Mouse (Mus musculus): ENCODE measurements around the gene Fhit. TPM values are rescaled to one million over a fixed set of nuclear protein-coding genes. Genes with fewer than 3 reads are reported as not detected.

The Fhit gene
- polyA plus RNA-seq, 1 experiment from 2014 or later, result 6.9 TPM

- Histone ChIP-seq H3K4me1 (ENCODE audit: control insufficient read depth, insufficient read depth, low read length) (no peaks in the 10 kb centered on the region), H3K9me3 (ENCODE audit: control insufficient read depth, low read length) (no peaks in the 10 kb centered on the region), H3K4me3 (ENCODE audit: low read depth, low read length) (no peak overlapping the region), H3K9ac (replicated peaks; ENCODE audit: low read depth, low read length) (no peak overlapping the region), H3K27ac (ENCODE audit: low read depth, low read length) (no peak overlapping the region), H3K36me3 (ENCODE audit: control insufficient read depth, insufficient read depth, low read length) (no peaks in the 10 kb centered on the region), H3K4me2 (ENCODE audit: low read depth, low read length) (no peak overlapping the region), H3K27me3 (ENCODE audit: control insufficient read depth, insufficient read depth, low read length) (no peaks in the 10 kb centered on the region)
- 93% methylated on average over 2 of the region's 2 CpGs for WGBS
- no peak for ATAC-seq (ENCODE audit: low read depth)
These were observed 530.9 kb downstream of the Fhit start for GRCm38 (mm10) chr14:10630831-10631360.

DNA sequence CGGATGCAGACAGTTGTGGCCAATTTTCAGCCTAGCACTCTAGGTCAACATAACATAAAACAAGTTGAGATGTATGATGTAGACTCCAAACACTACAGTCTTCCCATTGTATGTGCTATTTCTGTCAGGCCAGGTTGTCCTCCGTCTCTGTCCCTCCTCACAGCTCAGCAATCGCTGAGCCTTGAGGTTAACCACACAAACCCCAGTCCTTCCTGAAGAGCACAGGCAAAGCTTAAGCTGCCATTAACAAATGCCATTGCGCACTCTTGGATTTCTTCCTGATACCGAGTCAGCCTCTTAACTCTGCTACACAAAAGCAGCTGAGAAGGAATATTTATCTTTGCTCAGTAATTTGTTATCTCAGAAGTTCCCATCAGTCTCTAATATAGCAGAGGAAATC lies 568.4 kb downstream of the Fhit start:
- H3K9me3 ChIP-seq (ENCODE audit: control insufficient read depth, low read length), result no peaks in the 10 kb centered on the region
- no peak for ATAC-seq (ENCODE audit: low read depth)
- 87% methylated on average over 5 of the region's 5 CpGs for WGBS

GRCm38 (mm10) chr14:10568937-10569552 lies 592.8 kb downstream of the Fhit start:
- WGBS, result 79% methylated on average over 3 of the region's 3 CpGs
- no peak for ATAC-seq (ENCODE audit: low read depth)
- no peak overlapping the region for H3K4me2 ChIP-seq (ENCODE audit: low read depth, low read length)

More for the DNA sequence above, 568.4 kb downstream of the Fhit start:
- Histone ChIP-seq H3K4me3 (ENCODE audit: low read depth, low read length) (no peak overlapping the region), H3K4me1 (ENCODE audit: control insufficient read depth, insufficient read depth, low read length) (no peaks in the 10 kb centered on the region), H3K27ac (ENCODE audit: low read depth, low read length) (no peak overlapping the region), H3K36me3 (ENCODE audit: control insufficient read depth, insufficient read depth, low read length) (no peaks in the 10 kb centered on the region), H3K27me3 (ENCODE audit: control insufficient read depth, insufficient read depth, low read length) (no peaks in the 10 kb centered on the region), H3K4me2 (ENCODE audit: low read depth, low read length) (no peak overlapping the region), H3K9ac (replicated peaks; ENCODE audit: low read depth, low read length) (no peak overlapping the region)

GRCm38 (mm10) chr14:10567771-10568170 lies 594.1 kb downstream of the Fhit start:
- Histone ChIP-seq H3K9ac (replicated peaks; ENCODE audit: low read depth, low read length) (no peak overlapping the region), H3K4me1 (ENCODE audit: control insufficient read depth, insufficient read depth, low read length) (no peaks in the 10 kb centered on the region), H3K4me2 (ENCODE audit: low read depth, low read length) (no peak overlapping the region), H3K9me3 (ENCODE audit: control insufficient read depth, low read length) (no peaks in the 10 kb centered on the region), H3K27ac (ENCODE audit: low read depth, low read length) (no peak overlapping the region), H3K4me3 (ENCODE audit: low read depth, low read length) (no peak overlapping the region), H3K36me3 (ENCODE audit: control insufficient read depth, insufficient read depth, low read length) (no peaks in the 10 kb centered on the region), H3K27me3 (ENCODE audit: control insufficient read depth, insufficient read depth, low read length) (no peaks in the 10 kb centered on the region)
- ATAC-seq (ENCODE audit: low read depth), result no peak
- WGBS, result 79% methylated on average over 2 of the region's 2 CpGs

More at GRCm38 (mm10) chr14:10568937-10569552, 592.8 kb downstream of the Fhit start:
- Histone ChIP-seq H3K36me3 (ENCODE audit: control insufficient read depth, insufficient read depth, low read length) (no peaks in the 10 kb centered on the region), H3K4me3 (ENCODE audit: low read depth, low read length) (no peak overlapping the region), H3K27me3 (ENCODE audit: control insufficient read depth, insufficient read depth, low read length) (no peaks in the 10 kb centered on the region), H3K27ac (ENCODE audit: low read depth, low read length) (no peak overlapping the region), H3K4me1 (ENCODE audit: control insufficient read depth, insufficient read depth, low read length) (no peaks in the 10 kb centered on the region), H3K9me3 (ENCODE audit: control insufficient read depth, low read length) (no peaks in the 10 kb centered on the region), H3K9ac (replicated peaks; ENCODE audit: low read depth, low read length) (no peak overlapping the region)

GRCm38 (mm10) chr14:10554755-10555154 lies 607.1 kb downstream of the Fhit start:
- whole genome bisulfite sequencing, result 29% methylated on average over 6 of the region's 6 CpGs
- ATAC-seq (ENCODE audit: low read depth), result no peak
- no peaks in the 10 kb centered on the region for H3K36me3 ChIP-seq (ENCODE audit: control insufficient read depth, insufficient read depth, low read length)
- H3K27ac ChIP-seq (ENCODE audit: low read depth, low read length), result no peak overlapping the region
- H3K4me1 ChIP-seq (ENCODE audit: control insufficient read depth, insufficient read depth, low read length), result no peaks in the 10 kb centered on the region
- H3K4me2 ChIP-seq (ENCODE audit: low read depth, low read length), result no peak overlapping the region
- no peaks in the 10 kb centered on the region for H3K27me3 ChIP-seq (ENCODE audit: control insufficient read depth, insufficient read depth, low read length)
- no peaks in the 10 kb centered on the region for H3K9me3 ChIP-seq (ENCODE audit: control insufficient read depth, low read length)
- no peak overlapping the region for H3K4me3 ChIP-seq (ENCODE audit: low read depth, low read length)
- no peak overlapping the region for H3K9ac ChIP-seq (replicated peaks; ENCODE audit: low read depth, low read length)

GRCm38 (mm10) chr14:10548632-10549031 lies 613.2 kb downstream of the Fhit start:
- Histone ChIP-seq H3K9ac (replicated peaks; ENCODE audit: low read depth, low read length) (no peak overlapping the region), H3K27me3 (ENCODE audit: control insufficient read depth, insufficient read depth, low read length) (no peaks in the 10 kb centered on the region), H3K4me2 (ENCODE audit: low read depth, low read length) (no peak overlapping the region), H3K9me3 (ENCODE audit: control insufficient read depth, low read length) (no peaks in the 10 kb centered on the region), H3K4me3 (ENCODE audit: low read depth, low read length) (no peak overlapping the region), H3K36me3 (ENCODE audit: control insufficient read depth, insufficient read depth, low read length) (no peaks in the 10 kb centered on the region), H3K4me1 (ENCODE audit: control insufficient read depth, insufficient read depth, low read length) (no peaks in the 10 kb centered on the region), H3K27ac (ENCODE audit: low read depth, low read length) (no peak overlapping the region)
- no peak for ATAC-seq (ENCODE audit: low read depth)
- WGBS, result 90% methylated on average over 2 of the region's 2 CpGs

GRCm38 (mm10) chr14:10545916-10546315 lies 615.9 kb downstream of the Fhit start:
- Histone ChIP-seq H3K36me3 (ENCODE audit: control insufficient read depth, insufficient read depth, low read length) (no peaks in the 10 kb centered on the region), H3K4me1 (ENCODE audit: control insufficient read depth, insufficient read depth, low read length) (no peaks in the 10 kb centered on the region), H3K27ac (ENCODE audit: low read depth, low read length) (no peak overlapping the region), H3K27me3 (ENCODE audit: control insufficient read depth, insufficient read depth, low read length) (no peaks in the 10 kb centered on the region), H3K4me3 (ENCODE audit: low read depth, low read length) (no peak overlapping the region), H3K4me2 (ENCODE audit: low read depth, low read length) (no peak overlapping the region), H3K9me3 (ENCODE audit: control insufficient read depth, low read length) (no peaks in the 10 kb centered on the region), H3K9ac (replicated peaks; ENCODE audit: low read depth, low read length) (no peak overlapping the region)
- no peak for ATAC-seq (ENCODE audit: low read depth)
- WGBS, result 63% methylated on average over 3 of the region's 3 CpGs

DNA sequence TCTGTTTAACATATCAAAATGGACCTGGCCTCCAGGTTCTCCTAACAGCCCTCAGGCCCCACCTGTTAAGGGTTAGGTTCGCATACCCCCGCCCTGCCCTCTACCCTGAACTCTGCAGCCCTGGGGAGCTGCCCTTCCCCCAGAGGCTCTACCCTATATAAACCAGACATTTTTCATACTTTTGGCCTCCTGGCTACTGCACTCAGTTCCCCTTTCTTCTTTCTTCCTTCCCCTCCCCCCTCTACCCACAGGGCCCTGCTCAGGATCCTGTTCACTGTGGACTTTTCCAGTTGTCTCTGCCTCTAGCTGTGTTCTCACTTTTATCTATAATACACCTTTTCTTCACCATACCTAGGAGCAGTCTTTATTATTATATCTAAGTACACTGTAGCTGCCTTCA lies 627.0 kb downstream of the Fhit start:
- WGBS, result 84% methylated on average over 2 of the region's 2 CpGs

DNA sequence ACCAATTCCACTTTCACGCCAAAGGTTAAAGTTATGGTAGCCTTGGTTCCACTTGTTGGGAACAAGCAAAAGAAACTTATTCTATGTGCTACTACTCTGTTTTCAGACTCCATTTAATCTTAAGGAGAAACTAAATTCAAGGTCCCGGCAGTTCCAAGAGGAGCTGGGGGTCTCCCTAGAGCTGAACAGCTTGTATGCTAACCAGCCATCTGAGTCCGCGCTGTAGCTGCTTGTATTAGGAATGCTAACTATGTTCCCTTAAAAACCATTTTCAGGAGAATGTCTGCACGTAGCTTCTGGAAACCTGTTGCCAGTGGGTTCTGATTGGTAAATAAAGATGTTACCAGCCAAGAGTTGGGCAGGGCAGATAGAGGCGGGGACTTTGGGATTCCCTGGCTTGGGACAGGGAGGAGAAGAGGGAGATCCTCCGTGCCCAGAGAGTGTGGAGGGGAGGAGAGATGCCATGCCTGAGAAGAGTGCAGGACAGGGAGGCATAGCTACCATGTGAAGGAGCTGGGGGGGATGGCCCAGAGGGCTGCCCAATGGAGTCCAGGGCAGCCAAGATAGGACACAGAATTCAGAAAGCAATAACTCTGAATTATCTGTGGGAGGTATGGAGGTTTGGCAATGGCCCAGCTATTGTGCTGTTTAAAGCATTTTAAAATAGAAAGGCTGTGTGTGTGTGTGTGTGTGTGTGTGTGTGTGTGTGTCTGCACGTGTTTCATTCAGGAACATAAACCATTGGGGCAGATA lies 629.9 kb downstream of the Fhit start:
- Histone ChIP-seq H3K27me3 (ENCODE audit: control insufficient read depth, insufficient read depth, low read length) (no peaks in the 10 kb centered on the region), H3K9ac (replicated peaks; ENCODE audit: low read depth, low read length) (no peak overlapping the region), H3K36me3 (ENCODE audit: control insufficient read depth, insufficient read depth, low read length) (no peaks in the 10 kb centered on the region), H3K9me3 (ENCODE audit: control insufficient read depth, low read length) (no peaks in the 10 kb centered on the region), H3K4me1 (ENCODE audit: control insufficient read depth, insufficient read depth, low read length) (no peaks in the 10 kb centered on the region), H3K4me2 (ENCODE audit: low read depth, low read length) (no peak overlapping the region), H3K27ac (ENCODE audit: low read depth, low read length) (no peak overlapping the region), H3K4me3 (ENCODE audit: low read depth, low read length) (no peak overlapping the region)
- ATAC-seq (ENCODE audit: low read depth), result no peak
- WGBS, result 81% methylated on average over 8 of the region's 8 CpGs

More for the DNA sequence above, 627.0 kb downstream of the Fhit start:
- H3K36me3 ChIP-seq (ENCODE audit: control insufficient read depth, insufficient read depth, low read length), result no peaks in the 10 kb centered on the region
- no peak overlapping the region for H3K4me2 ChIP-seq (ENCODE audit: low read depth, low read length)
- no peaks in the 10 kb centered on the region for H3K27me3 ChIP-seq (ENCODE audit: control insufficient read depth, insufficient read depth, low read length)
- no peaks in the 10 kb centered on the region for H3K9me3 ChIP-seq (ENCODE audit: control insufficient read depth, low read length)
- H3K4me3 ChIP-seq (ENCODE audit: low read depth, low read length), result no peak overlapping the region
- H3K27ac ChIP-seq (ENCODE audit: low read depth, low read length), result no peak overlapping the region
- H3K4me1 ChIP-seq (ENCODE audit: control insufficient read depth, insufficient read depth, low read length), result no peaks in the 10 kb centered on the region
- H3K9ac ChIP-seq (replicated peaks; ENCODE audit: low read depth, low read length), result no peak overlapping the region
- no peak for ATAC-seq (ENCODE audit: low read depth)
